Mouse (Mus musculus) effector memory CD4-positive, alpha-beta T cell, adult 7 months (primary cell): ENCODE results near the gene 2410015M20Rik. TPM values are rescaled to one million over a fixed set of nuclear protein-coding genes. Genes with fewer than 3 reads are reported as not detected.

Experiments
- polyA plus RNA-seq: library from polyadenylated mRNA; unstranded; fragments of 100-300 nt; shearing (Covaris generic); gene quantifications from one replicate; pipeline ENCODE4 v1.2.1, GENCODE M21; 2017

The 2410015M20Rik gene
- 134 TPM for polyA plus RNA-seq

DNA sequence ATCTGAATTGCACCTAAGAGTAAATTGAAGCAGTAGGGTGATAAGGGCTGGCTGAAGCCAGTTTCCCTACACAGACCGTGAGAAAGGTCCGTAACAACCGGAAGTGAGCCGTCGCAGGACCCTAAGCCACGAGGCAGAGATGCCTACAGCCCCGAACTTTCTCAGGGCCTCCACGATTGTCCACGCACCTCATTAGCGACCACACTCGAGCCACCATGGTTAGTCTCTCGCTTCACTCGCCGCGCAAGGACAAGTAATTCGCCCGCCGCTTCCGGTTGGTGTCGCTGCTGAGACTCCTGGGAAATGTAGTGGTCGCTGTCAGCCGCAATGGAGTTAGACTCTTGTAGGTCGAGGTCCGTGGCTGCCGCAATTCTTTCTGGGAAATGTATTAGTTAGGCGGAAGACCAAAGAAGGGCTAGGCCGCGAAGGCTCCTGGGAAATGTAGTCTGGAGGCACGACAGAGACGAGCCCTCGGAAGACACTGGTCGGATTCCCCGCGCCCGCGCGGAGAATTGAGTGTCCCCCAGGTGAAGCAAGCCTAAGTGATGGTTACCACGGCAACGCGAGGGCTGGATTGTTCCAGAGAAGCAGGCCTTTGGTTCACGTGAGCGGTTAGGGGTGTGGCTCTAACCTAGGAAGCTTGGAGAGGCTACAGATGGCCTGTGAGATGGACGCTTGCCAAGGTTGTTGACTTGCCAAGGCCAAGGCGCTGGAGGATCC lies at the start of gene 2410015M20Rik:
Gene 2410015M20Rik (minus strand): TSS at position 320 of the 720 bp plus-strand sequence.

GRCm38 (mm10) chr17:56627530-56628277 lies 18.1 kb upstream of the 2410015M20Rik start, which contains the start of gene Catsperd:
Gene Catsperd (plus strand): TSS chr17:56628143.

GRCm38 (mm10) chr17:56626754-56627470 lies 17.3 kb upstream of the 2410015M20Rik start, which contains the start of gene Lonp1:
Gene Lonp1 (minus strand): TSS chr17:56626887.

DNA sequence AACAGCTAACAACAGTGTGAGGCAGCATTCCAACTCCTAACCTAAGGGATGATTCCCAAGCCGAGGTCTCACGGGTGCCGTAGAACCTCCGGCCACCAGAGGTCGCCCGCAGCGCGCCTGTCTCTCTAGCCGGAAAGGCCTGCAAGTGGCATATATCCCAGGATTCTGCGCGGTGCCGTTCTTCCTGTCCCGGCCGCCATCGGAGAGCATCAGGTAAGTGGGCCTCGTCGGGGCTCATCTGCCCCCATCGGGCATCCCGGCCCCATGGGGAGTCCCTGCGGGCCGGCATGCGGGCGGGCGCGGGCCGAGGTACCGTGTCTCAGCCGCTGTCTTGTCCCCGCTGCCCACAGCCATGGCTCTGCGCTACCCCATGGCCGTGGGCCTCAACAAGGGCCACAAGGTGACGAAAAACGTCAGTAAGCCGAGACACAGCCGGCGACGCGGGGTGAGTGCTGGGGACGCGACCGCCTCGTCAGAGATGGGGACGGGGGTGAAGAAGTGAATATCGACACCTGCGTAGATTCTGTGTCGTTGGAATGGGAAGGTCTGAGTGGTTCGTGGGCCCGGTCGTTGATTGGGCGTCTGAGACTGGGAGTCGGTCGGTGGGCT lies 3.8 kb upstream of the 2410015M20Rik start, which contains the start of gene Rpl36:
Gene Rpl36 (plus strand): TSS at position 181 of the 609 bp plus-strand sequence.

GRCm38 (mm10) chr17:56584257-56585130 lies 25.1 kb downstream of the 2410015M20Rik start, which contains the start of the genes Safb2 and Safb:
Gene Safb2 (minus strand): TSS chr17:56584585.
Gene Safb (plus strand): TSS chr17:56584825.

Other genes starting within 250 kb of the 2410015M20Rik start
- gene Ptprs, start 133.3 kb downstream of the 2410015M20Rik start, polyA plus RNA-seq = 2.5 TPM
- not detected for gene Znrf4, start 97.3 kb downstream of the 2410015M20Rik start, polyA plus RNA-seq
- gene Gm20219, start 55.4 kb downstream of the 2410015M20Rik start, polyA plus RNA-seq = not detected
- gene Safb2, start 25.2 kb downstream of the 2410015M20Rik start, polyA plus RNA-seq = 195 TPM
- 186 TPM for gene Safb, start 24.9 kb downstream of the 2410015M20Rik start, polyA plus RNA-seq
- 1,929 TPM for gene Rpl36, start 3.6 kb upstream of the 2410015M20Rik start, polyA plus RNA-seq
- gene Lonp1, start 17.1 kb upstream of the 2410015M20Rik start, polyA plus RNA-seq = 49.1 TPM
- 0.44 TPM for gene Catsperd, start 18.4 kb upstream of the 2410015M20Rik start, polyA plus RNA-seq
- gene Ranbp3, start 63.5 kb upstream of the 2410015M20Rik start, polyA plus RNA-seq = 71.1 TPM
- gene Ndufa11, start 108.0 kb upstream of the 2410015M20Rik start, polyA plus RNA-seq = 151 TPM
- 12.2 TPM for gene Vmac, start 108.3 kb upstream of the 2410015M20Rik start, polyA plus RNA-seq
- not detected for gene Nrtn, start 147.8 kb upstream of the 2410015M20Rik start, polyA plus RNA-seq
- 51.8 TPM for gene Dus3l, start 155.0 kb upstream of the 2410015M20Rik start, polyA plus RNA-seq
- 0.28 TPM for gene Prr22, start 160.5 kb upstream of the 2410015M20Rik start, polyA plus RNA-seq
- 1.6 TPM for gene Rfx2, start 221.2 kb upstream of the 2410015M20Rik start, polyA plus RNA-seq